Mouse (Mus musculus) hindbrain, embryonic 12.5 days (tissue): Measurements from ENCODE around the gene Rbm19. TPM values are rescaled to one million over a fixed set of nuclear protein-coding genes. Genes with fewer than 3 reads are reported as not detected.

Experiments used
- ATAC-seq: fragments of 200-750 bp; cut with Nextera tagmentation; 2 replicates; pipeline ENCODE4 v1.8.0; 2017; ENCODE audit warnings: moderate TSS enrichment; ENCODE audit not compliant: low FRiP score
- H3K27ac ChIP-seq: fragments of 300-500 bp; sonication (generic); 2 replicates; pipeline ENCODE4 v1.5.1; 2016; ENCODE audit warnings: mild to moderate bottlenecking
- H3K27me3 ChIP-seq: fragments of 300-500 bp; sonication (generic); 2 replicates; pipeline ENCODE4 v1.6.1; 2016; ENCODE audit warnings: mild to moderate bottlenecking
- H3K36me3 ChIP-seq: fragments of 300-500 bp; sonication (generic); 2 replicates; pipeline ENCODE4 v1.6.1; 2016; ENCODE audit warnings: mild to moderate bottlenecking
- H3K4me1 ChIP-seq: fragments of 300-500 bp; sonication (generic); 2 replicates; pipeline ENCODE4 v1.6.1; 2016
- H3K4me2 ChIP-seq: fragments of 300-500 bp; sonication (generic); replicated peaks from 2 replicates; pipeline ENCODE4 v1.6.1; 2016; ENCODE audit warnings: mild to moderate bottlenecking
- H3K4me3 ChIP-seq: fragments of 300-500 bp; sonication (generic); 2 replicates; pipeline ENCODE4 v1.5.1; 2016; ENCODE audit warnings: mild to moderate bottlenecking
- H3K9ac ChIP-seq: fragments of 300-500 bp; sonication (generic); 2 replicates; pipeline ENCODE4 v1.6.1; 2016; ENCODE audit warnings: mild to moderate bottlenecking, moderate library complexity
- H3K9me3 ChIP-seq: fragments of 300-500 bp; sonication (generic); replicated peaks from 2 replicates; pipeline ENCODE4 v1.6.1; 2016; ENCODE audit warnings: mild to moderate bottlenecking
- WGBS: fragments of 180-500 bp; shearing (Covaris S2); methylation state at CpG from one replicate; pipeline ENCODE4 v1.1.7; 2016; 5-methylcytosine and 5-hydroxymethylcytosine counted together
- polyA plus RNA-seq: library from polyadenylated mRNA; unstranded; fragments of >200 nt; fragmentation: Nextera tagmentation; extraction: Ambion mirVana; gene quantifications from 2 replicates; pipeline ENCODE4 v1.2.1, GENCODE M21; 2016

Gene Rbm19
- polyA plus RNA-seq, 1 experiment from 2014 or later: 28.2 TPM

GRCm38 (mm10) chr5:120135823-120136222 is 19.6 kb downstream of the Rbm19 start:
- H3K4me1 ChIP-seq: peaks cover 15% of the 10 kb centered on the region
- peaks cover 20% of the 10 kb centered on the region for H3K36me3 ChIP-seq
- WGBS: 71% methylated on average over 3 of the region's 3 CpGs
- no peak overlapping the region for H3K4me3 ChIP-seq
- H3K4me2 ChIP-seq: no peak overlapping the region
- no peak; the same call in 1 of the 2 replicates for ATAC-seq
- no peaks in the 10 kb centered on the region for H3K27me3 ChIP-seq
- peak overlapping the region; percentile 25; the same call in 1 of the 2 replicates for H3K9ac ChIP-seq
- H3K9me3 ChIP-seq: no peaks in the 10 kb centered on the region
- peak overlapping the region; percentile 58 for H3K27ac ChIP-seq

- ATAC-seq: peak; percentile 39
- peaks cover 15% of the 10 kb centered on the region for H3K4me1 ChIP-seq
- peak overlapping the region; percentile 58 for H3K27ac ChIP-seq
- WGBS: 24% methylated on average over 10 of the region's 10 CpGs
- H3K9ac ChIP-seq: peak overlapping the region; percentile 29; the same call in 1 of the 2 replicates
- H3K27me3 ChIP-seq: no peaks in the 10 kb centered on the region
- no peak overlapping the region for H3K4me2 ChIP-seq
- peaks cover 19% of the 10 kb centered on the region for H3K36me3 ChIP-seq
- H3K4me3 ChIP-seq: no peak overlapping the region
- H3K9me3 ChIP-seq: no peaks in the 10 kb centered on the region
Observed at GRCm38 (mm10) chr5:120136236-120136675, 20.0 kb downstream of the Rbm19 start.

- peaks cover 17% of the 10 kb centered on the region; the same call in 1 of the 2 replicates for H3K36me3 ChIP-seq
- 94% methylated on average over 5 of the region's 5 CpGs for WGBS
- ATAC-seq: no peak
- no peak overlapping the region for H3K4me3 ChIP-seq
- no peaks in the 10 kb centered on the region for H3K27me3 ChIP-seq
- no peaks in the 10 kb centered on the region for H3K9me3 ChIP-seq
- H3K4me2 ChIP-seq: no peak overlapping the region
- peaks cover 15% of the 10 kb centered on the region for H3K4me1 ChIP-seq
- no peak overlapping the region for H3K9ac ChIP-seq
- H3K27ac ChIP-seq: peak overlapping the region; percentile 58
Observed at GRCm38 (mm10) chr5:120137038-120137437, 20.8 kb downstream of the Rbm19 start.

GRCm38 (mm10) chr5:120137846-120138245 is 21.6 kb downstream of the Rbm19 start:
- WGBS: 93% methylated on average over 1 of the region's 1 CpGs
- Histone ChIP-seq H3K4me1 (peaks cover 15% of the 10 kb centered on the region), H3K9me3 (no peaks in the 10 kb centered on the region), H3K9ac (no peak overlapping the region), H3K27ac (no peak overlapping the region), H3K27me3 (no peaks in the 10 kb centered on the region), H3K4me2 (no peak overlapping the region), H3K4me3 (no peak overlapping the region), H3K36me3 (peaks cover 9% of the 10 kb centered on the region; the same call in 1 of the 2 replicates)
- no peak for ATAC-seq

GRCm38 (mm10) chr5:120138406-120138805 is 22.1 kb downstream of the Rbm19 start:
- WGBS: 89% methylated on average over 3 of the region's 3 CpGs
- Histone ChIP-seq H3K36me3 (0 out of 2 replicates have a peak, but pooled peaks cover 5% of the 10 kb centered on the region), H3K4me3 (no peak overlapping the region), H3K27me3 (no peaks in the 10 kb centered on the region), H3K9me3 (no peaks in the 10 kb centered on the region), H3K9ac (no peak overlapping the region), H3K4me2 (no peak overlapping the region), H3K27ac (no peak overlapping the region), H3K4me1 (peaks cover 15% of the 10 kb centered on the region)
- ATAC-seq: no peak

GRCm38 (mm10) chr5:120139224-120139623 is 23.0 kb downstream of the Rbm19 start:
- no peaks in the 10 kb centered on the region for H3K27me3 ChIP-seq
- peaks cover 15% of the 10 kb centered on the region for H3K4me1 ChIP-seq
- peak overlapping the region; percentile 24; the same call in 1 of the 2 replicates for H3K9ac ChIP-seq
- H3K36me3 ChIP-seq: peaks cover 8% of the 10 kb centered on the region; the same call in 1 of the 2 replicates
- H3K4me2 ChIP-seq: no peak overlapping the region
- WGBS: 62% methylated on average over 8 of the region's 8 CpGs
- H3K9me3 ChIP-seq: no peaks in the 10 kb centered on the region
- no peak overlapping the region for H3K27ac ChIP-seq
- H3K4me3 ChIP-seq: no peak overlapping the region
- ATAC-seq: no peak

- Histone ChIP-seq H3K4me1 (peaks cover 27% of the 10 kb centered on the region), H3K4me3 (no peak overlapping the region), H3K9ac (no peak overlapping the region), H3K27me3 (no peaks in the 10 kb centered on the region; the same call in 1 of the 2 replicates), H3K9me3 (no peaks in the 10 kb centered on the region), H3K36me3 (peaks cover 16% of the 10 kb centered on the region; the same call in 1 of the 2 replicates), H3K4me2 (no peak overlapping the region), H3K27ac (no peak overlapping the region)
- no peak for ATAC-seq
- WGBS: 60% methylated on average over 7 of the region's 7 CpGs
Observed at GRCm38 (mm10) chr5:120143941-120144340, 27.7 kb downstream of the Rbm19 start.

- 59% methylated on average over 19 of the region's 19 CpGs for WGBS
- Histone ChIP-seq H3K9me3 (no peaks in the 10 kb centered on the region), H3K4me2 (peak overlapping the region; percentile 29; the same call in 1 of the 2 replicates), H3K9ac (peak overlapping the region; percentile 43; the same call in 1 of the 2 replicates), H3K27ac (peak overlapping the region; percentile 85), H3K27me3 (no peaks in the 10 kb centered on the region; the same call in 1 of the 2 replicates), H3K4me1 (peaks cover 24% of the 10 kb centered on the region), H3K36me3 (peaks cover 16% of the 10 kb centered on the region; the same call in 1 of the 2 replicates), H3K4me3 (no peak overlapping the region)
- peak; percentile 45 for ATAC-seq
Observed at GRCm38 (mm10) chr5:120145371-120146050, 29.2 kb downstream of the Rbm19 start.

- Histone ChIP-seq H3K4me3 (no peak overlapping the region), H3K36me3 (peaks cover 15% of the 10 kb centered on the region; the same call in 1 of the 2 replicates)
- peak; percentile 80 for ATAC-seq
Observed at GRCm38 (mm10) chr5:120146051-120146385, 29.8 kb downstream of the Rbm19 start.

GRCm38 (mm10) chr5:120146909-120147308 is 30.6 kb downstream of the Rbm19 start:
- Histone ChIP-seq H3K4me1 (peaks cover 24% of the 10 kb centered on the region), H3K27ac (no peak overlapping the region), H3K4me3 (no peak overlapping the region), H3K27me3 (no peaks in the 10 kb centered on the region; the same call in 1 of the 2 replicates), H3K36me3 (peaks cover 11% of the 10 kb centered on the region; the same call in 1 of the 2 replicates), H3K9me3 (no peaks in the 10 kb centered on the region), H3K9ac (no peak overlapping the region), H3K4me2 (no peak overlapping the region)
- ATAC-seq: no peak
- 50% methylated on average over 3 of the region's 3 CpGs for WGBS

More at GRCm38 (mm10) chr5:120146051-120146385, 29.8 kb downstream of the Rbm19 start:
- H3K27me3 ChIP-seq: no peaks in the 10 kb centered on the region; the same call in 1 of the 2 replicates
- peak overlapping the region; percentile 85 for H3K27ac ChIP-seq
- peak overlapping the region; percentile 29; the same call in 1 of the 2 replicates for H3K4me2 ChIP-seq
- no peaks in the 10 kb centered on the region for H3K9me3 ChIP-seq
- H3K9ac ChIP-seq: 0 out of 2 replicates have a peak overlapping the region, but pooled peaks have one; percentile 43
- 35% methylated on average over 11 of the region's 11 CpGs for WGBS
- H3K4me1 ChIP-seq: peaks cover 24% of the 10 kb centered on the region

GRCm38 (mm10) chr5:120148246-120148645 is 32.0 kb downstream of the Rbm19 start:
- Histone ChIP-seq H3K27ac (no peak overlapping the region), H3K9me3 (no peaks in the 10 kb centered on the region), H3K27me3 (no peaks in the 10 kb centered on the region; the same call in 1 of the 2 replicates), H3K4me2 (no peak overlapping the region), H3K4me1 (peaks cover 24% of the 10 kb centered on the region), H3K36me3 (peaks cover 11% of the 10 kb centered on the region; the same call in 1 of the 2 replicates), H3K4me3 (no peak overlapping the region), H3K9ac (no peak overlapping the region)
- 94% methylated on average over 9 of the region's 9 CpGs for WGBS
- no peak for ATAC-seq

GRCm38 (mm10) chr5:120151145-120151544 is 34.9 kb downstream of the Rbm19 start:
- WGBS: 80% methylated on average over 4 of the region's 4 CpGs
- Histone ChIP-seq H3K4me1 (peaks cover 26% of the 10 kb centered on the region), H3K4me3 (no peak overlapping the region)

More at GRCm38 (mm10) chr5:120151145-120151544, 34.9 kb downstream of the Rbm19 start:
- Histone ChIP-seq H3K27ac (no peak overlapping the region), H3K9me3 (no peaks in the 10 kb centered on the region), H3K36me3 (no peaks in the 10 kb centered on the region), H3K4me2 (no peak overlapping the region), H3K27me3 (no peaks in the 10 kb centered on the region; the same call in 1 of the 2 replicates), H3K9ac (no peak overlapping the region)
- ATAC-seq: no peak
